Mouse (Mus musculus) heart, embryonic 11.5 days (tissue): Measurements from ENCODE around the gene Supt16. TPM values are rescaled to one million over a fixed set of nuclear protein-coding genes. Genes with fewer than 3 reads are reported as not detected.

Experiments
- ATAC-seq: fragments of 200-750 bp; cut with Nextera tagmentation; replicated peaks from 2 replicates; pipeline ENCODE4 v1.8.0; 2017; ENCODE audit warnings: moderate library complexity; ENCODE audit not compliant: insufficient number of reproducible peaks, low FRiP score, low TSS enrichment
- H3K27ac ChIP-seq: fragments of 300-500 bp; sonication (generic); 2 replicates; pipeline ENCODE4 v1.5.1; 2014; ENCODE audit warnings: mild to moderate bottlenecking, low read depth, low read length
- H3K27me3 ChIP-seq: fragments of 300-500 bp; sonication (generic); 2 replicates; pipeline ENCODE4 v1.6.1; 2014; ENCODE audit warnings: mild to moderate bottlenecking, low read length, mixed read lengths; ENCODE audit not compliant: control insufficient read depth, insufficient read depth
- H3K36me3 ChIP-seq: fragments of 300-500 bp; sonication (generic); 2 replicates; pipeline ENCODE4 v1.6.1; 2014; ENCODE audit warnings: mild to moderate bottlenecking, low read length, moderate library complexity, mixed read lengths; ENCODE audit not compliant: control insufficient read depth, insufficient read depth
- H3K4me1 ChIP-seq: fragments of 300-500 bp; sonication (generic); 2 replicates; pipeline ENCODE4 v1.6.1; 2014; ENCODE audit warnings: low read length; ENCODE audit not compliant: control insufficient read depth, insufficient read depth
- H3K4me2 ChIP-seq: fragments of 300-500 bp; sonication (generic); 2 replicates; pipeline ENCODE4 v1.6.1; 2014; ENCODE audit warnings: mild to moderate bottlenecking, moderate library complexity
- H3K4me3 ChIP-seq: fragments of 300-500 bp; sonication (generic); 2 replicates; pipeline ENCODE4 v1.5.1; 2014; ENCODE audit warnings: low read depth, low read length
- H3K9ac ChIP-seq: fragments of 300-500 bp; sonication (generic); 2 replicates; pipeline ENCODE4 v1.6.1; 2014; ENCODE audit warnings: mild to moderate bottlenecking, low read depth, low read length, moderate library complexity
- H3K9me3 ChIP-seq: fragments of 300-500 bp; sonication (generic); replicated peaks from 2 replicates; pipeline ENCODE4 v1.6.1; 2016; ENCODE audit warnings: low read length; ENCODE audit not compliant: control insufficient read depth
- WGBS: fragments of 180-500 bp; shearing (Covaris S2); extraction: QIAGEN DNeasy Blood & Tissue Kit; methylation state at CpG from one replicate; pipeline ENCODE4 v1.1.7; 2014; ENCODE audit not compliant: insufficient replicate concordance; 5-methylcytosine and 5-hydroxymethylcytosine counted together
- polyA plus RNA-seq: library from polyadenylated mRNA; unstranded; fragments of >200 nt; fragmentation: Nextera tagmentation; extraction: Ambion mirVana; gene quantifications from 2 replicates; pipeline ENCODE4 v1.2.1, GENCODE M21; 2014

Gene Supt16
- polyA plus RNA-seq, 1 experiment from 2014 or later, result 50.5 TPM

DNA sequence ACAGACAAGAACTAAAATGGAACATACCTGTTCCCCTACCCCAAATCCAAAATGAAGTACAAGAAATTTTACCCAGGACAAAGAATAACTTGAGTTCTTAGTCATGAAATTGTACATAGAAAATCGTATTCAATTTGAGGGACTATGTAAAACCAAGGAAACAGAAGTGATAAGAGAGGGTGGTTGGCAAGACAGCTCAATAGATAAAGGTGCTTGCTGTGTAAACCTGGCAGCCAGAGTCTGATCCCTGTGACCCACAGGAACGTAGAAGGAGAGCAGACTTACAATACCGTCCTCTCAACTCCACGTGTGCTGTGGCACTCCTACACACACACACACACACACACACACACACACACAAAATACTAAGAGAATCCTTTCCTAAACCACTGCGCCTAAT, 20.0 kb upstream of the Supt16 start:
- Histone ChIP-seq H3K4me2 (no peak overlapping the region), H3K4me3 (no peak overlapping the region), H3K27ac (no peak overlapping the region), H3K9me3 (no peaks in the 10 kb centered on the region), H3K27me3 (no peaks in the 10 kb centered on the region), H3K9ac (no peak overlapping the region), H3K4me1 (no peaks in the 10 kb centered on the region), H3K36me3 (peaks cover 58% of the 10 kb centered on the region)
- 90% methylated on average over 5 of the region's 5 CpGs for WGBS
- ATAC-seq, result no peak

DNA sequence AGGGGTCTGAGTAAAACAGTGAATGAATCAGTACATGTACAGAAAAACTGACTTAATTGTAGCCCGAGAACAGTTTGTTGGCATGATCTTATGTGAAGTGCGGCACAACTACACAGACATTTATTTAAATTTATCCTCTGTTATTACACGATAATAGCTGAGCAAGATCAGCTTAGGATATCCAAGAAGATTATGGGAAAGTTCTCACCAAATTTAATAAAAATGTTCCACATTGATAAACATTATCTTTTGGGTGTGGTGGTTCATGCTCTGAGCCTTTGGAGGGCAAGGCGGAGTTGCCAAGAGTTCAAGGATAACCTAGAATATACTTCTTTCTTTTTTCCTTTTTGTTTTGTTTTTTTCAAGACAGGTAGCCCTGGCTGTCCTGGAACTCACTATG, 2.2 kb upstream of the Supt16 start:
- Histone ChIP-seq H3K4me1 (no peaks in the 10 kb centered on the region), H3K9ac (no peak overlapping the region), H3K36me3 (peaks cover 21% of the 10 kb centered on the region), H3K27ac (no peak overlapping the region), H3K27me3 (no peaks in the 10 kb centered on the region), H3K4me2 (no peak overlapping the region), H3K9me3 (no peaks in the 10 kb centered on the region), H3K4me3 (no peak overlapping the region)
- no peak for ATAC-seq
- WGBS, result 88% methylated on average over 4 of the region's 4 CpGs

GRCm38 (mm10) chr14:52198141-52198540, 925 bp upstream of the Supt16 start:
- H3K9me3 ChIP-seq, result no peaks in the 10 kb centered on the region
- ATAC-seq, result no peak
- H3K27me3 ChIP-seq, result no peaks in the 10 kb centered on the region
- peak overlapping the region; percentile 100; the same call in 1 of the 2 replicates for H3K4me3 ChIP-seq
- H3K4me1 ChIP-seq, result no peaks in the 10 kb centered on the region
- peaks cover 18% of the 10 kb centered on the region for H3K36me3 ChIP-seq
- peak overlapping the region; percentile 99; the same call in 1 of the 2 replicates for H3K27ac ChIP-seq
- H3K4me2 ChIP-seq, result peak overlapping the region; percentile 84
- 27% methylated on average over 3 of the region's 3 CpGs for WGBS
- no peak overlapping the region for H3K9ac ChIP-seq

DNA sequence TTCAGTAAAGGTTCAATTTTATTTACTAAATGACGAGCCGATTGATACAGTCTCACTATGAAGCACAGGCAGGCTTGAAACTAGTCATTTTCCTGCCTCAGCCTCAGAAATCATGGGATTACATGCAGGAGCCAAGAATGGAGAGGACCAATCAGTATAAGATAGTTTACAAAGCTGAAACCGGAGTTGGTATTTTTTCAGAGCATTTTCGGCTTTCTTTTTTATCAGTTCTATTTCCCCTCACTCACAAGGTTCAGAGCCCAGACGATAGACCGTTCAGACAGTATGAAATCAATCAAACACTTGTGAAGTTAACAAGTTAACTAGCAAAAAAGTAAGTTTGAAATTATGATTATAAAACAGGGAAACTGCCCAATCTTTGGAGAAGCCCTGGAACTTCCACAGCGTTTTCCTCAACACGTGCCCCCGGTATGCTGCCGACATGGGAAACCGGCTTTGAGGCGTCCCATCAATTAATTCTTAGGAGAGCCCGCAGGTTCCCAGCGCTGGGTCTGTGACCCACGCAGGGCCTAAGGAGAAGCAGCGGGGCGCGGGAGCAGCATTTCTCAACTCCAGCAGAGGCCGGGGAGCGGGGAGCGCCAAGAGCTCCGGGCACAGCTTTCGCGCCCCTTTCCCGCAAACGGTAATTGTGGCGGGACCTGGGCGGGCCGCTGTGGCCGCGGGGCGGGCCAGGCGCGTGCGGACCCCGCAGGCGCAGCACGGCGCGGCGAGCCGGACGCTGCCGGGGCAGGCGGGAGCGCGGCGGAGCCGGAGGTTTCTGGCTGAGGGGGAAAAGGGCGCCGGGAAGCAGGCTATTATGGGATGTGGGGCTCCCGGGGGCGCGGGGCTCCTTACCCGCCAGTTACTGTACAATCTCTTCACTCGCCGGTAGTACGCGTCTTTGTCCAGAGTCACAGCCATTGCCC, 723 bp downstream of the Supt16 start:
- Histone ChIP-seq H3K4me3 (peak overlapping the region; percentile 100), H3K9me3 (no peaks in the 10 kb centered on the region), H3K4me2 (peak overlapping the region; percentile 84), H3K9ac (peak overlapping the region; percentile 98), H3K27me3 (no peaks in the 10 kb centered on the region), H3K27ac (peak overlapping the region; percentile 99), H3K4me1 (no peaks in the 10 kb centered on the region), H3K36me3 (peaks cover 12% of the 10 kb centered on the region; the same call in 1 of the 2 replicates)
- 1% methylated on average over 58 of the region's 59 CpGs for WGBS
- peak; percentile 37; the same call in 1 of the 2 replicates for ATAC-seq

DNA sequence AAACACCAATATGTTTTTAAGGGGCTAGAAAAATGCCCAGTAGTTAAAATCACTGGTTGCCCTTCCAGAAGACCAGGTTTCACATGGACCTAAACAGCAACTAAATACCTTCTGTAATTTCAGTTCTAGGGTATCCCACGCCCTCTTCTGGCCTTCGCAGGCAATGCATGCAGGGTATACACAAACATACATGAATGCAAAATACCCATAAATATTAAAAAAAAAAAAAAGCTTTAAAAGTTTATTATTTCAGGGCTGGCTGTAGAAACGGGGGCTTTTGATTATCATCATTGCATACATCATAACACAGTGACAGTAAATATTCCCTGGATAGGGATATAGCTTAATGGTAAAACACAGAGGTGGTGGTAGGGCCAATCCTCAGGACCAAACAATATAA, 1.5 kb downstream of the Supt16 start:
- no peak for ATAC-seq
- Histone ChIP-seq H3K4me2 (peak overlapping the region; percentile 84), H3K27ac (no peak overlapping the region), H3K4me3 (peak overlapping the region; percentile 100), H3K4me1 (peaks cover 3% of the 10 kb centered on the region; the same call in 1 of the 2 replicates), H3K27me3 (no peaks in the 10 kb centered on the region), H3K9ac (no peak overlapping the region), H3K36me3 (peaks cover 10% of the 10 kb centered on the region; the same call in 1 of the 2 replicates), H3K9me3 (no peaks in the 10 kb centered on the region)
- 10% methylated on average over 3 of the region's 3 CpGs for WGBS

DNA sequence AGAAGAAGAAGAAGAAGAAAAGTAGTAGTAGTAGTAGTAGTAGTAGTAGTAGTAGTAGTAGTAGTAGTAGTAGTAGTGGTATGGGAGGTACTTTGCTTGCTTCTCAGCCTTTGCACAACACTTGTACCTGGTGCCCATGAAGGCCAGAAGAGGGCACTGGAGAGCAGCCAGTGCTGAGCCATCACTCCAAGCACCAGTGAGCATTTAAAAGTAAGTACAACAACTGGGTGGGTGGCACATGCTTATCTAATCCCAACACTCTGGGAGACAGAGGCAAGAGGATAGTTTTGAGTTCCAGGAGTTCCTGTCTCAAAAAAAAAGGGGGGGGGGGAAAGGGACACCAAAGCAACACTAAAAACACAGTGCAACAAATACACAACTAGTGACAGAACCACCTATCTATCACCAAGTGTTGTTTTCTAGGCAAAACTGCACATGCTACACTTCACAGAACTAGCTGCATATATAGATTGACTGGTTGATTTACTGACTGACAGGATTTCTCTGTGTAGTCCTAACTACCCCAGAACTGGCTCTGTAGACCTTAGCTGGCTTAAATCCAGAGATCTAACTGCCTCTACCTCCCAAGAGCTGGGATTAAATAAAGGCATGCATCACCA, 6.4 kb downstream of the Supt16 start:
- Histone ChIP-seq H3K27ac (no peak overlapping the region), H3K9me3 (no peaks in the 10 kb centered on the region), H3K27me3 (no peaks in the 10 kb centered on the region), H3K9ac (no peak overlapping the region), H3K4me1 (peaks cover 3% of the 10 kb centered on the region; the same call in 1 of the 2 replicates), H3K36me3 (no peaks in the 10 kb centered on the region), H3K4me3 (no peak overlapping the region), H3K4me2 (no peak overlapping the region)
- no peak for ATAC-seq

- H3K4me2 ChIP-seq, result no peak overlapping the region
- peaks cover 3% of the 10 kb centered on the region; the same call in 1 of the 2 replicates for H3K4me1 ChIP-seq
- H3K9ac ChIP-seq, result no peak overlapping the region
- no peaks in the 10 kb centered on the region for H3K36me3 ChIP-seq
- H3K4me3 ChIP-seq, result no peak overlapping the region
- WGBS, result 79% methylated on average over 2 of the region's 2 CpGs
- no peak for ATAC-seq
- no peak overlapping the region for H3K27ac ChIP-seq
- H3K9me3 ChIP-seq, result no peaks in the 10 kb centered on the region
- H3K27me3 ChIP-seq, result no peaks in the 10 kb centered on the region
Observed at GRCm38 (mm10) chr14:52189519-52189918, 7.7 kb downstream of the Supt16 start.

GRCm38 (mm10) chr14:52188788-52189187, 8.4 kb downstream of the Supt16 start:
- H3K36me3 ChIP-seq, result no peaks in the 10 kb centered on the region
- H3K27me3 ChIP-seq, result no peaks in the 10 kb centered on the region
- no peaks in the 10 kb centered on the region for H3K9me3 ChIP-seq
- H3K9ac ChIP-seq, result no peak overlapping the region
- no peak for ATAC-seq
- no peak overlapping the region for H3K27ac ChIP-seq
- H3K4me1 ChIP-seq, result peaks cover 3% of the 10 kb centered on the region; the same call in 1 of the 2 replicates
- H3K4me3 ChIP-seq, result no peak overlapping the region
- 86% methylated on average over 1 of the region's 1 CpGs for WGBS
- H3K4me2 ChIP-seq, result no peak overlapping the region
